Mouse (Mus musculus): ENCODE data around the gene Clps. TPM values are rescaled to one million over a fixed set of nuclear protein-coding genes. Genes with fewer than 3 reads are reported as not detected.
A peak's percentile ranks its signal among the peaks of the same experiment; 100 is the strongest.

Gene Clps
- total RNA-seq, 2 experiments from 2014 or later, result not detected

GRCm38 (mm10) chr17:28517956-28518614, 42.5 kb downstream of the Clps start:
- peak; percentile 89 to 91 for DNase-seq

GRCm38 (mm10) chr17:28517441-28517955, 43.1 kb downstream of the Clps start, which contains the start of gene Fkbp5:
Gene Fkbp5, minus strand, starts transcription at chr17:28517527.
- DNase-seq, result no peak

GRCm38 (mm10) chr17:28516881-28517280, 43.7 kb downstream of the Clps start:
- no peak for DNase-seq

GRCm38 (mm10) chr17:28515431-28516341, 44.9 kb downstream of the Clps start:
- DNase-seq, result no peak

- DNase-seq, result no peak
These were observed 46.0 kb downstream of the Clps start for GRCm38 (mm10) chr17:28514555-28514954.

- DNase-seq, result no peak
These were observed 46.7 kb downstream of the Clps start for GRCm38 (mm10) chr17:28513844-28514243.

GRCm38 (mm10) chr17:28513337-28513736, 47.2 kb downstream of the Clps start:
- DNase-seq, result no peak

- DNase-seq, result no peak
These were observed 47.9 kb downstream of the Clps start for GRCm38 (mm10) chr17:28512696-28513095.

- DNase-seq, result no peak
These were observed 48.7 kb downstream of the Clps start for GRCm38 (mm10) chr17:28511616-28512541.

GRCm38 (mm10) chr17:28510445-28511342, 49.9 kb downstream of the Clps start:
- DNase-seq, result no peak

Small RNA genes lying within 50 kb of the gene (microRNA-seq; reads per million reads assigned to microRNA genes)
- gene Gm25195, result 0 reads per million in 2 experiments
- gene Mir6969, result 0 to 0.21 reads per million in 2 experiments

Other genes starting within 250 kb of the Clps start
- 10 to 100 TPM; 25.2 to 27.9 TPM for gene Fance, start 247.2 kb downstream of the Clps start, total RNA-seq (2021)
- 100 to 1,000 TPM; 342 TPM for gene Rpl10a, start 232.3 kb downstream of the Clps start, total RNA-seq (2021)
- 1 to 10 TPM; 1.7 to 3.7 TPM for gene Tead3, start 209.9 kb downstream of the Clps start, total RNA-seq (2021)
- gene Tulp1, start 195.5 kb downstream of the Clps start, total RNA-seq (2021), result not detected
- gene Fkbp5, start 43.2 kb downstream of the Clps start, total RNA-seq (2021), result 10 to 100 TPM; 67.0 to 92.3 TPM
- not detected for gene Armc12, start 30.0 kb downstream of the Clps start, total RNA-seq (2021)
- not detected for gene Clpsl2, start 11.4 kb downstream of the Clps start, total RNA-seq (2021)
- 1 to 10 TPM; 3.6 to 4.0 TPM for gene Lhfpl5, start 14.9 kb upstream of the Clps start, total RNA-seq (2021)
- 10 to 100 TPM; 77.8 to 83.3 TPM for gene Srpk1, start 61.9 kb upstream of the Clps start, total RNA-seq (2021)
- 1 to 10 TPM; 3.7 to 6.4 TPM for gene Slc26a8, start 129.5 kb upstream of the Clps start, total RNA-seq (2021)
- 10 to 100 TPM; 76.7 to 78.8 TPM for gene Mapk14, start 130.6 kb upstream of the Clps start, total RNA-seq (2021)
- 1 to 10 TPM; 1.4 to 1.8 TPM for gene AC170998.1, start 165.3 kb upstream of the Clps start, total RNA-seq (2021)
- 1 to 10 TPM in 1 of 2 experiments, under 1 TPM in 1; 0.60 to 1.1 TPM for gene Mapk13, start 208.5 kb upstream of the Clps start, total RNA-seq (2021)
- 10 to 100 TPM; 39.4 to 45.4 TPM for gene Brpf3, start 240.3 kb upstream of the Clps start, total RNA-seq (2021)

Data from layer of hippocampus, postnatal 36 days (tissue).